Mouse (Mus musculus): ENCODE measurements around the gene Klkb1.
A peak's percentile ranks its signal among the peaks of the same experiment; 100 is the strongest.
"Not testable (repeated sequence)": the region's sequence is repeated elsewhere in the genome, so short reads cannot be mapped to it uniquely, and the experiment has no call there.

Klkb1 gene

GRCm38 (mm10) chr8:45294687-45295086, at the start of gene Klkb1:
Klkb1 (minus strand) TSS chr8:45294859.
- DNase-seq: no peak

DNA sequence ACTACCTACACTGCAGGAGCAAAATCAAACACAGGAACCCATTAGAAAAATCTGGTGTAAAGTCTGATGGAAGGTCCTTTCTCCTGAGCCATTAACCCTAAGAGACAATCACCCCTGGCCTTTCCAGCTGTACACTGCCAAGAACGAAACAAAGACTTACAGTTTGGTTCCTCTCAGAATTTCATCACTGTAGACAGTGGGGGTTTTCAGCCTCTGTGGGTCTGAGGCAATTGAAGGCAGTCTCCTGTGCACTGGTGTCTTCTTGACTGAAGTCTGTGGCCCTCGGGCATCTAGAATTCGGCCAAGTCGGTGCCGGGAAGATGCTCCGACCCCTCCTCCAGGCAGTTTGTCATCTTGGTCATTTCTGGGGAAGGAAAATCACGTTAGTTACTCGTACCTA, 49.6 kb upstream of the Klkb1 start:
- no peak for DNase-seq

GRCm38 (mm10) chr8:45341630-45342628, 47.3 kb upstream of the Klkb1 start:
- DNase-seq: no peak

GRCm38 (mm10) chr8:45333493-45333892, 38.8 kb upstream of the Klkb1 start:
- DNase-seq: peak; percentile 6

GRCm38 (mm10) chr8:45332685-45333409, 38.2 kb upstream of the Klkb1 start, which contains the start of gene Cyp4v3:
Cyp4v3 (minus strand) TSS chr8:45333216.
- peak; percentile 62 for DNase-seq

GRCm38 (mm10) chr8:45330856-45331255, 36.2 kb upstream of the Klkb1 start:
- DNase-seq: no peak

DNA sequence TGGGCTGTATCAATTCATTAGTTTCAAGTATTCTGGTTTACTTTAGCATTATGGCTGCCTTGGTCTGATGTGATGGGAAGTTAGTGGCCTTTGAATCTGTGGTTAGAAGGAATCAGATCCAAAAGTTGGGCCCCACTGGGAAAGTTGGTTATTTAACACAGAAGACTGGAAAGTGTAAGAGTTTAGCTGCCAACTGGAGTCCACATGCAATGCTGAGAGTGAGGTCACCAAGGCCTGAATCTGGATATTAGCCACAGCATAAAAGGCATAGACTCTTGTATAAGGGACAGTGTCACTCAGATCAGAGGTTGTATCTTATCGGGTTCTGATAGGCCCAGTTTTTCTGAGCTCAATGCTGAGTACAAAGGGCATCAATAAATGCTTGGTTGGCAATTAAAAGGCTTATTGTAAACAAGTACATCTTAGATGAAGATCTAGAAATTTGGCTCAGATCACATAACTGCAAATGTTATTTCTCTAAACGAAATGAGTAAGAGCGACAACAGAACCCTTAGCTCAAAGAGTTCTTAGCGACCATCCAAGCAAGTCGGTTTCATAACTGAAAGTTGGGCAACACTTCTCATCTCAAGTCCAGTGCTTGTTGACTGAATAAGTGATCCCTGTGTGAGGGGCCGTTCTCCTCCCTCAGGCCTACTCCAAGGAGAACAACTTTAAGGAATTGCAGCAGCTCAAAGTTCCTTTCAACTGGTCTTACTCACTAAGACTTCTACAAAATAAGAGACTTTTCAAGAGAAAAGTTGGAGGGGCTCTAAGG, 34.7 kb upstream of the Klkb1 start:
- DNase-seq: no peak

- DNase-seq: not testable (repeated sequence)
Observed at GRCm38 (mm10) chr8:45327076-45327475, 32.4 kb upstream of the Klkb1 start.

DNA sequence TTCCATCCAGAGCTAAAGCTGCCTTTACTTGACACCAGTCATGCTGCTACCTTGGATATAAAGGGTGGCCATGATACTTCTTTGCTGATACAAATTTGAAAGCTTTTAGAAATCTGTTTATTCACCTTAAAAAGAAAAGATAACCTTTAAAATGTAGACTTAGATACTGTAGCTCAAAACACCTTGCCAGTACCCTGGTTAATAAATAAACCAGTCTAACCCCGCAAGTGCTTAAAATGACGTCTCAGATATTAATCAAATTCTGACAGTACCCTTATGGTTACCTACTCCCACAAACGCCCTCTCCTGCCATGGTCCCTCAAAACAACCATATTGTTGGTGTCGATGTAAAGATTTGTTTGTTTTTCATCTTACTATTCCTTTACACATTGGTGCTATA, 29.5 kb upstream of the Klkb1 start:
- DNase-seq: no peak

DNA sequence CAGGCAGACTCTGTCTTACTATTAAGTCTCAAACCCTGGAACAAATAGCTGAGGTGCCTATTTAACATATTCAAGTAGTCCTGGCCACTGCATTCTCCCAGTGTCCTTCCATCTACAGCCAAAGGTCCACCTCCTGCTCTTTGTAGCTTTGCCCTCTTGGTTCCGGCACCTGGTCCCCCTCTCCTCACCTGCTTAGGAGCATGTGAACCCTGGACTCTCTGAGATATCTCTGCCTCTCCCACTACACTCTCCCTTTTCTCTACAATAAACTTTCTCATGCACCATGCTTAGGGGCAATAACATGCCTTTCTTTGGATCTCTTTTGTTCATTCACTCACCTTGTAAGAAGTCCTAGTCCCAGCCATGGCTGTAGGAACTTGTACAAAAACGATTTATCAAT, 26.7 kb upstream of the Klkb1 start:
- DNase-seq: no peak

DNA sequence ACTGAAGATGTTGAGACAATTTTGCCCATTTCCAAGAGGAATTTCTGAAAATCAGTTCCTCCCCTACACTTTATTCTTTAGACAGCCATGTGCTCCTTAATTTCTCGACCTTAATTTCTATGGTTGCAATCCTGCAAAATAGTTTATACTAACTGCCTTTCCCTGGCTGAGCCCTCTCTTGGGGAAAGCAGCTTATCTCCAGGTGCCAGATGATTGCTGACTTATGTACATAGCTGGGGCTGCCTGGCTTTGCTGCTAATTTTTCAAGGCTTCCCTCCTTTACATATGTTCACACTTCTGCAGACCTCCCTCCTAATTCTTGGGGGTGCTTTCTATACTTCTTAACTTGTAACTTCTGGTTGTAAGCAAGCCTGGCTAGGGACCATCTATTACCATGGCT, 26.3 kb upstream of the Klkb1 start:
- DNase-seq: no peak

GRCm38 (mm10) chr8:45310967-45311366, 16.3 kb upstream of the Klkb1 start:
- no peak for DNase-seq

GRCm38 (mm10) chr8:45308366-45308765, 13.7 kb upstream of the Klkb1 start, which contains the start of gene Gm45753:
Gm45753 (minus strand) TSS chr8:45308466.
- DNase-seq: no peak

GRCm38 (mm10) chr8:45305479-45305878, 10.8 kb upstream of the Klkb1 start:
- no peak for DNase-seq

- no peak for DNase-seq
Observed at GRCm38 (mm10) chr8:45304354-45304753, 9.7 kb upstream of the Klkb1 start.

GRCm38 (mm10) chr8:45302390-45302789, 7.7 kb upstream of the Klkb1 start:
- DNase-seq: no peak

- DNase-seq: no peak
Observed at GRCm38 (mm10) chr8:45295276-45295675, 617 bp upstream of the Klkb1 start.

GRCm38 (mm10) chr8:45291790-45292189, 2.9 kb downstream of the Klkb1 start:
- DNase-seq: no peak

GRCm38 (mm10) chr8:45281630-45282029, 13.0 kb downstream of the Klkb1 start:
- DNase-seq: no peak

DNA sequence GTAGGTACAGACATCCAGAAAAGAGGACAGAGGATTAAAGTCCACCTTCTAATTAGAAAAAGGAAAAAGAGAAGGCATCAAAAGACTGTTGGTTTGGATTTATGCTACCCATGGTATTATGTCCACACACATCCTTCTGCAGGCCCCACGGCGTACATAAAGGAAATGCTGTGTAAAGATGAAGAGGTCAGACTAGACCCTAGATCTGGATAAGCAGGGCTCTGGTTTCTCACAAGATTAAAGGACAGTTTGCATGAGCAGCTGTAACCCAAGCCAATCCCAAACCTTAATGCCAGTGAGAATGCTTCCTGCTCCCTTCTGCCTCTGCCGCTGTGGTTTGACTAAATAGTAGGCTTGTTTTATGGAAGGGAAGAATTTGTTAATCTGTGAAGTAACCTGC, 17.2 kb downstream of the Klkb1 start:
- no peak for DNase-seq

- DNase-seq: no peak
Observed at GRCm38 (mm10) chr8:45274317-45274716, 20.3 kb downstream of the Klkb1 start.

DNA sequence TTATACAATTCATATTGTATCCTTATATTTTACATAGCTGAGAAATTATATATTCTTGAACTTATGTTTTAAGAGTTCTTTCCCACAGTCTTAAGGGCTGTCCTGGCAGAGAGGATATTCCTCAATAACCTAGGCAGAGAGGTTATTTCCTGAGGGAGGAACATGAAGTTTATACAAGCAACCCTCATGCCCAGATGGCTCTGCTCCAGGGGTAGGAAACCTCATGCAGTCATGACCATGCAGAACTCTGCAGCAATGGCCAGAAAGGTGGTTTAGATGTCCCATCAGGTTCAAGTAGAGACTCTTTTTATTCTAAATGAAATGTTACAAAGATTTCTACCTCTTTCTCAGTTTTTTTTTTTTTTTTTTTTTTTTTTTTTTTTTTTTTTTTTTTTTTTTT, 25.6 kb downstream of the Klkb1 start:
- DNase-seq: no peak

DNA sequence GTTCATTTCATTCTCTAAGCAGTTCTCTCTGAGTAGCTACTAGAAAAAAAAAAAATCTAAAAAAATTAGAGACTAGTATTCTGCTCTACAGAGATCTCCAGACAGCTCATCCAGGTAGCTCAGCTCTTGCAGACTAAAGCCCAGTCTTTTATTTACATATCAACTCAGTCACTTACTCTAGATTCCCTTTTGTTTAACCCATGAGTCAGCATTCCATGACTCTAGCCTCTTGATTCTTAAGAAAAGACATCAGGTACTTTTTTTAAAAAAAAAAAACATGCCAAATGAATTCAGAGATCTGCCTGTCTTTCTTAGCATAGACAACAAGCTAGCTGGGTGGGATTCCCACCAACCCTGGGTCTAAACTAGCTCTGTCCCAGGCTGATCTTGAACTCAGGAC, 26.2 kb downstream of the Klkb1 start:
- no peak for DNase-seq

Measured in thymus, postnatal 14 days (tissue).